Mouse (Mus musculus) hindbrain, embryonic 15.5 days (tissue): ENCODE measurements around the gene Tspan9. TPM values are rescaled to one million over a fixed set of nuclear protein-coding genes. Genes with fewer than 3 reads are reported as not detected.

Experiments
- ATAC-seq: fragments of 200-750 bp; cut with Nextera tagmentation; 2 replicates; pipeline ENCODE4 v1.8.0; 2017; ENCODE audit warnings: low read depth, moderate number of reproducible peaks, moderate TSS enrichment; ENCODE audit not compliant: low FRiP score
- H3K27ac ChIP-seq: fragments of 300-500 bp; sonication (generic); replicated peaks from 2 replicates; pipeline ENCODE4 v1.5.1; 2015; ENCODE audit warnings: mild to moderate bottlenecking, inconsistent platforms
- H3K27me3 ChIP-seq: fragments of 300-500 bp; sonication (generic); 2 replicates; pipeline ENCODE4 v1.6.1; 2015; ENCODE audit warnings: control low read depth, inconsistent platforms
- H3K36me3 ChIP-seq: fragments of 300-500 bp; sonication (generic); 2 replicates; pipeline ENCODE4 v1.6.1; 2015; ENCODE audit warnings: control low read depth, inconsistent platforms
- H3K4me1 ChIP-seq: fragments of 300-500 bp; sonication (generic); replicated peaks from 2 replicates; pipeline ENCODE4 v1.6.1; 2015; ENCODE audit warnings: control low read depth, inconsistent platforms
- H3K4me2 ChIP-seq: fragments of 300-500 bp; sonication (generic); 2 replicates; pipeline ENCODE4 v1.6.1; 2015; ENCODE audit warnings: moderate library complexity, mild to moderate bottlenecking, inconsistent platforms
- H3K4me3 ChIP-seq: fragments of 300-500 bp; sonication (generic); 2 replicates; pipeline ENCODE4 v1.5.1; 2015; ENCODE audit warnings: mild to moderate bottlenecking, inconsistent platforms
- H3K9ac ChIP-seq: fragments of 300-500 bp; sonication (generic); 2 replicates; pipeline ENCODE4 v1.6.1; 2015; ENCODE audit warnings: inconsistent platforms
- H3K9me3 ChIP-seq: fragments of 300-500 bp; sonication (generic); 2 replicates; pipeline ENCODE4 v1.6.1; 2016; ENCODE audit warnings: control low read depth, inconsistent platforms
- WGBS: fragments of 180-500 bp; shearing (Covaris S2); methylation state at CpG from one replicate; pipeline ENCODE4 v1.1.7; 2015; 5-methylcytosine and 5-hydroxymethylcytosine counted together
- polyA plus RNA-seq: library from polyadenylated mRNA; unstranded; fragments of >200 nt; fragmentation: Nextera tagmentation; extraction: Ambion mirVana; gene quantifications from 2 replicates; pipeline ENCODE4 v1.2.1, GENCODE M21; 2015

Tspan9 gene
- polyA plus RNA-seq, 1 experiment from 2014 or later = 54.4 TPM

- Histone ChIP-seq H3K27ac (no peak overlapping the region), H3K9ac (no peak overlapping the region), H3K9me3 (no peaks in the 10 kb centered on the region), H3K4me1 (peaks cover 49% of the 10 kb centered on the region), H3K36me3 (no peaks in the 10 kb centered on the region), H3K4me3 (no peak overlapping the region), H3K27me3 (peaks cover 4% of the 10 kb centered on the region; the same call in 1 of the 2 replicates), H3K4me2 (no peak overlapping the region)
- WGBS = 87% methylated on average over 9 of the region's 9 CpGs
- no peak for ATAC-seq
Measured at GRCm38 (mm10) chr6:128029517-128030348, 113.7 kb downstream of the Tspan9 start.

- Histone ChIP-seq H3K27me3 (0 out of 2 replicates have a peak, but pooled peaks cover under 1% of the 10 kb centered on the region), H3K36me3 (no peaks in the 10 kb centered on the region), H3K9ac (no peak overlapping the region), H3K27ac (0 out of 2 replicates have a peak overlapping the region, but pooled peaks have one; percentile 18), H3K9me3 (no peaks in the 10 kb centered on the region), H3K4me3 (no peak overlapping the region), H3K4me2 (no peak overlapping the region), H3K4me1 (peaks cover 35% of the 10 kb centered on the region)
- ATAC-seq = no peak
- 23% methylated on average over 10 of the region's 10 CpGs for WGBS
Measured at GRCm38 (mm10) chr6:128028116-128028940, 115.1 kb downstream of the Tspan9 start.

GRCm38 (mm10) chr6:128025997-128026396, 117.4 kb downstream of the Tspan9 start:
- Histone ChIP-seq H3K36me3 (no peaks in the 10 kb centered on the region), H3K27ac (no peak overlapping the region), H3K27me3 (no peaks in the 10 kb centered on the region), H3K9me3 (no peaks in the 10 kb centered on the region), H3K4me3 (no peak overlapping the region), H3K4me2 (no peak overlapping the region), H3K4me1 (peaks cover 39% of the 10 kb centered on the region), H3K9ac (no peak overlapping the region)
- WGBS = 88% methylated on average over 8 of the region's 8 CpGs
- no peak for ATAC-seq

GRCm38 (mm10) chr6:128025581-128025980, 117.8 kb downstream of the Tspan9 start:
- Histone ChIP-seq H3K27me3 (no peaks in the 10 kb centered on the region), H3K4me2 (no peak overlapping the region), H3K9ac (no peak overlapping the region), H3K4me1 (peaks cover 42% of the 10 kb centered on the region), H3K27ac (no peak overlapping the region), H3K4me3 (no peak overlapping the region), H3K36me3 (no peaks in the 10 kb centered on the region), H3K9me3 (no peaks in the 10 kb centered on the region)
- no peak for ATAC-seq
- WGBS = 87% methylated on average over 13 of the region's 13 CpGs

- no peaks in the 10 kb centered on the region for H3K27me3 ChIP-seq
- ATAC-seq = peak; percentile 5; the same call in 1 of the 2 replicates
- no peak overlapping the region for H3K4me3 ChIP-seq
- no peaks in the 10 kb centered on the region for H3K36me3 ChIP-seq
- H3K4me1 ChIP-seq = peaks cover 27% of the 10 kb centered on the region
- H3K9me3 ChIP-seq = no peaks in the 10 kb centered on the region
- WGBS = 24% methylated on average over 6 of the region's 6 CpGs
- no peak overlapping the region for H3K9ac ChIP-seq
- no peak overlapping the region for H3K4me2 ChIP-seq
- no peak overlapping the region for H3K27ac ChIP-seq
Measured at GRCm38 (mm10) chr6:128022207-128022606, 121.2 kb downstream of the Tspan9 start.

- WGBS = 49% methylated on average over 5 of the region's 5 CpGs
- Histone ChIP-seq H3K9ac (no peak overlapping the region), H3K9me3 (no peaks in the 10 kb centered on the region), H3K27me3 (no peaks in the 10 kb centered on the region), H3K4me3 (no peak overlapping the region), H3K4me2 (no peak overlapping the region), H3K4me1 (peaks cover 27% of the 10 kb centered on the region), H3K27ac (no peak overlapping the region), H3K36me3 (no peaks in the 10 kb centered on the region)
- ATAC-seq = peak; percentile 25
Measured at GRCm38 (mm10) chr6:128021931-128022202, 121.5 kb downstream of the Tspan9 start.

GRCm38 (mm10) chr6:128021106-128021930, 122.1 kb downstream of the Tspan9 start:
- Histone ChIP-seq H3K9ac (no peak overlapping the region), H3K36me3 (no peaks in the 10 kb centered on the region), H3K27me3 (no peaks in the 10 kb centered on the region), H3K4me1 (peaks cover 27% of the 10 kb centered on the region), H3K4me2 (no peak overlapping the region), H3K27ac (0 out of 2 replicates have a peak overlapping the region, but pooled peaks have one; percentile 13), H3K9me3 (no peaks in the 10 kb centered on the region), H3K4me3 (no peak overlapping the region)
- ATAC-seq = peak; percentile 27
- WGBS = 32% methylated on average over 8 of the region's 10 CpGs

- Histone ChIP-seq H3K27ac (0 out of 2 replicates have a peak overlapping the region, but pooled peaks have one; percentile 13), H3K4me1 (peaks cover 32% of the 10 kb centered on the region), H3K4me2 (no peak overlapping the region), H3K9me3 (no peaks in the 10 kb centered on the region), H3K36me3 (no peaks in the 10 kb centered on the region), H3K4me3 (no peak overlapping the region), H3K9ac (no peak overlapping the region), H3K27me3 (no peaks in the 10 kb centered on the region)
- ATAC-seq = peak; percentile 46; the same call in 1 of the 2 replicates
- WGBS = 9% methylated on average over 8 of the region's 8 CpGs
Measured at GRCm38 (mm10) chr6:128020521-128021057, 122.8 kb downstream of the Tspan9 start.

GRCm38 (mm10) chr6:128020053-128020452, 123.3 kb downstream of the Tspan9 start:
- 0 out of 2 replicates have a peak overlapping the region, but pooled peaks have one; percentile 19 for H3K27ac ChIP-seq
- ATAC-seq = no peak
- H3K27me3 ChIP-seq = no peaks in the 10 kb centered on the region
- no peaks in the 10 kb centered on the region for H3K9me3 ChIP-seq
- no peak overlapping the region for H3K9ac ChIP-seq
- no peaks in the 10 kb centered on the region for H3K36me3 ChIP-seq
- no peak overlapping the region for H3K4me2 ChIP-seq
- H3K4me1 ChIP-seq = peaks cover 37% of the 10 kb centered on the region
- 45% methylated on average over 4 of the region's 4 CpGs for WGBS
- H3K4me3 ChIP-seq = no peak overlapping the region

- no peak overlapping the region for H3K27ac ChIP-seq
- no peak overlapping the region for H3K4me2 ChIP-seq
- H3K36me3 ChIP-seq = no peaks in the 10 kb centered on the region
- ATAC-seq = no peak
- no peak overlapping the region for H3K4me3 ChIP-seq
- peaks cover 39% of the 10 kb centered on the region for H3K4me1 ChIP-seq
- H3K9ac ChIP-seq = no peak overlapping the region
- H3K27me3 ChIP-seq = no peaks in the 10 kb centered on the region
- WGBS = 84% methylated on average over 7 of the region's 7 CpGs
- H3K9me3 ChIP-seq = no peaks in the 10 kb centered on the region
Measured at GRCm38 (mm10) chr6:128019119-128019518, 124.3 kb downstream of the Tspan9 start.

GRCm38 (mm10) chr6:128015304-128015703, 128.1 kb downstream of the Tspan9 start:
- H3K9me3 ChIP-seq = no peaks in the 10 kb centered on the region
- no peaks in the 10 kb centered on the region for H3K36me3 ChIP-seq
- no peak overlapping the region for H3K4me3 ChIP-seq
- H3K9ac ChIP-seq = no peak overlapping the region
- H3K4me1 ChIP-seq = peaks cover 54% of the 10 kb centered on the region
- H3K27ac ChIP-seq = 0 out of 2 replicates have a peak overlapping the region, but pooled peaks have one; percentile 40
- no peak for ATAC-seq
- 63% methylated on average over 7 of the region's 7 CpGs for WGBS
- no peaks in the 10 kb centered on the region for H3K27me3 ChIP-seq
- H3K4me2 ChIP-seq = no peak overlapping the region
